Mouse (Mus musculus) spleen, adult 2 months (tissue): Measurements from ENCODE around the gene Batf3.

ENCODE experiments used
- CTCF ChIP-seq: fragments of 200-500 bp; IDR thresholded peaks from 2 replicates; pipeline ENCODE4 v1.5.1; 2011; ENCODE audit warnings: mild to moderate bottlenecking, inconsistent platforms; ENCODE audit not compliant: insufficient read depth, insufficient read length, insufficient replicate concordance; ENCODE audit errors: extremely low read depth
- POLR2A ChIP-seq: fragments of 200-500 bp; IDR thresholded peaks from 2 replicates; pipeline ENCODE4 v1.6.1; 2011; ENCODE audit warnings: low read depth, low read length, inconsistent platforms

DNA sequence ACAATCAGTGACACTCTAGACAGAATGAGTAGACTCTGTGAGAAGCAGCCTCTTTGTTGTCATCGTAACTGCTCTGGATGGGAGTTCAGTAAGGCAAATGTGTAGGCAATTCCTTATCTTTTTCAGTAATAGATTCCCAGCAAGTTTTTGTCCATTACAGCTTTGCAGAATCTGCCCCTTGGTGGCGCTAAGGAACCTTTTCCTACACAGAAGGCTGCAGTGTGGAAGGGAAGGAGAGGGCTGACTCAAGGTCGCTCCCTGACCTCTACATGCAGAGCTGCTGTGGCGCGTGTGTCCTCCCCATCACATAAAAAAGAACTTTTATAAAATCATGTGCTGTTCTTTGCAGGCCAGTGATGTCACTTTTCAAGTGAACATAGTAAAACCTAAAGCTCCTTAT is 29.3 kb upstream of the Batf3 start:
- TF ChIP-seq CTCF (no peak), POLR2A (no peak)
